Mouse (Mus musculus): ENCODE data around the gene Wdr95.

The Wdr95 gene

GRCm38 (mm10) chr5:149527999-149528729, at the start of gene Wdr95:
Gene Wdr95 (plus strand): TSS chr5:149528679.
- no peak for DNase-seq (ENCODE audit: low read depth, low spot score)

- DNase-seq (ENCODE audit: low read depth, low spot score), result no peak
Observed at GRCm38 (mm10) chr5:149481920-149482319, 46.6 kb upstream of the Wdr95 start.

- DNase-seq (ENCODE audit: low read depth, low spot score), result no peak
Observed at GRCm38 (mm10) chr5:149483321-149484052, 45.0 kb upstream of the Wdr95 start.

GRCm38 (mm10) chr5:149484270-149484669, 44.2 kb upstream of the Wdr95 start:
- DNase-seq (ENCODE audit: low read depth, low spot score), result no peak

GRCm38 (mm10) chr5:149485447-149485846, 43.0 kb upstream of the Wdr95 start:
- no peak for DNase-seq (ENCODE audit: low read depth, low spot score)

- DNase-seq (ENCODE audit: low read depth, low spot score), result no peak
Observed at GRCm38 (mm10) chr5:149488360-149489021, 40.0 kb upstream of the Wdr95 start.

- DNase-seq (ENCODE audit: low read depth, low spot score), result no peak
Observed at GRCm38 (mm10) chr5:149489136-149489535, 39.3 kb upstream of the Wdr95 start.

GRCm38 (mm10) chr5:149490275-149490674, 38.2 kb upstream of the Wdr95 start:
- DNase-seq (ENCODE audit: low read depth, low spot score), result no peak

GRCm38 (mm10) chr5:149495655-149496054, 32.8 kb upstream of the Wdr95 start:
- DNase-seq (ENCODE audit: low read depth, low spot score), result no peak

GRCm38 (mm10) chr5:149496401-149497066, 31.9 kb upstream of the Wdr95 start:
- no peak for DNase-seq (ENCODE audit: low read depth, low spot score)

GRCm38 (mm10) chr5:149499936-149500335, 28.5 kb upstream of the Wdr95 start:
- DNase-seq (ENCODE audit: low read depth, low spot score), result no peak

GRCm38 (mm10) chr5:149503423-149504175, 24.9 kb upstream of the Wdr95 start:
- no peak for DNase-seq (ENCODE audit: low read depth, low spot score)

GRCm38 (mm10) chr5:149504985-149505384, 23.5 kb upstream of the Wdr95 start:
- DNase-seq (ENCODE audit: low read depth, low spot score), result no peak

GRCm38 (mm10) chr5:149506033-149506432, 22.4 kb upstream of the Wdr95 start:
- DNase-seq (ENCODE audit: low read depth, low spot score), result no peak

- DNase-seq (ENCODE audit: low read depth, low spot score), result no peak
Observed at GRCm38 (mm10) chr5:149508094-149509029, 20.1 kb upstream of the Wdr95 start.

- no peak for DNase-seq (ENCODE audit: low read depth, low spot score)
Observed at GRCm38 (mm10) chr5:149510323-149510722, 18.2 kb upstream of the Wdr95 start.

GRCm38 (mm10) chr5:149512695-149513094, 15.8 kb upstream of the Wdr95 start:
- DNase-seq (ENCODE audit: low read depth, low spot score), result no peak

GRCm38 (mm10) chr5:149513438-149514086, 14.9 kb upstream of the Wdr95 start:
- no peak for DNase-seq (ENCODE audit: low read depth, low spot score)

GRCm38 (mm10) chr5:149514087-149514671, 14.3 kb upstream of the Wdr95 start:
- no peak for DNase-seq (ENCODE audit: low read depth, low spot score)
